ENCODE assay signal across 11 mouse cellular contexts in the genomic region with DNA sequence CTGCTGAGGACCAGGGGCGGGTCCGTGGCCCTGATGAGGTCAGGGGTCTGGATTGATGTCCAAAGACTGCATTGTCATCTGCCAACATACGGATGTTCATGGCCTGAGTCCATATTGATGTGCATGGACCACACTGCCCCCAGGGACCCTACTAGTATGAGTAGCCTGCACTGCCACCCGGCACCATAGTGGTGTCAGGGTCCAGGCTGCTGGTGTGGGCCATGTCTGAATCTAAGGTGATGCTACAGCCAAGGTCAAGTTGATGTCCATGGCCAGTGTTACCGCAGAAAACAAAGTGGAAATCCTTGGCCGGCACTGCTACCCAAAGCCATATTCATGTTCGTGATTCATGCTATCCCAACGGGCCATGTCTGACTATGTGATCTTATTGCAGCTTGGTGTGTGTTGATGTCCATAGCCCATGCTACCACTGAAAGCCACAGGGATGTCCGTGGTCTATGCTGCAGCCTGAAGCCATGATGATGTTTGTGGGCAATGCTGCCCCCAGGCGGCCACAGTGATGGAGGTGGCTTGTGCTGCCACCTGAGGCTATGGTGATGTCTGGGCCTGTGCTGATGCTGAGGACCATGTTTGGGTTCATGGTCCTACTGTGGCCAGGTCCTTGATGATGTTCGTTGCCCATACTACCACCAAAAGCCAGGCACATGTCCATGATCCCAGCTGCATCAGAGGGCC.
DNase-seq lines count a peak whose midpoint lies in the region; ATAC-seq and TF ChIP-seq lines count a peak whose summit lies in the region.
"Had no signal": no experiment of that assay in that cellular context is flagged by ENCODE, and none has a peak within 500 bp of the region (broad histone marks: within the 10 kb centered on the region; RNA-seq: fewer than 3 reads in every experiment).

No protein-coding gene starts in this region.

- H3K27me3 ChIP-seq in limb, embryonic 15.5 days: no peaks in the 10 kb centered on the region
- no peaks in the 10 kb centered on the region for H3K27me3 ChIP-seq in limb, embryonic 10.5 days (ENCODE audit: low read depth, poor library complexity, severe bottlenecking)
- H3K27me3 ChIP-seq in kidney, postnatal 0 days (ENCODE audit: insufficient read depth, low read length): no peaks in the 10 kb centered on the region
- H3K27me3 ChIP-seq: limb, embryonic 13.5 days had no signal

- H3K9ac ChIP-seq in limb, embryonic 15.5 days: no peak overlapping the region
- H3K9ac ChIP-seq in kidney, postnatal 0 days (ENCODE audit: low read depth, low read length): no peak overlapping the region
- H3K9ac ChIP-seq: limb, embryonic 13.5 days had no signal

- H3K4me1 ChIP-seq in limb, embryonic 15.5 days: no peaks in the 10 kb centered on the region
- H3K4me1 ChIP-seq in limb, embryonic 10.5 days: no peaks in the 10 kb centered on the region
- no peaks in the 10 kb centered on the region for H3K4me1 ChIP-seq in kidney, postnatal 0 days (replicated peaks; ENCODE audit: insufficient read depth, low read length)
- H3K4me1 ChIP-seq: forebrain, embryonic 10.5 days; limb, embryonic 13.5 days had no signal

- TF ChIP-seq CTCF in kidney, postnatal 0 days (IDR thresholded peaks at IDR 0.05; ENCODE audit: low read depth): peak; percentile 54

- H3K36me3 ChIP-seq in limb, embryonic 15.5 days: no peaks in the 10 kb centered on the region
- H3K36me3 ChIP-seq in limb, embryonic 10.5 days: no peaks in the 10 kb centered on the region
- no peaks in the 10 kb centered on the region for H3K36me3 ChIP-seq in kidney, postnatal 0 days (ENCODE audit: insufficient read depth, low read length)
- H3K36me3 ChIP-seq: forebrain, embryonic 10.5 days; limb, embryonic 13.5 days had no signal

- ATAC-seq in limb, embryonic 15.5 days (ENCODE audit: insufficient number of reproducible peaks, low FRiP score, low TSS enrichment, low read depth): 0 out of 2 replicates have a peak, but pooled peaks have one; percentile 40
- peak; percentile 52 for ATAC-seq in kidney, postnatal 0 days (replicated peaks; ENCODE audit: low FRiP score, low read depth)

- H3K4me2 ChIP-seq in limb, embryonic 15.5 days: no peak overlapping the region
- no peak overlapping the region for H3K4me2 ChIP-seq in kidney, postnatal 0 days (ENCODE audit: low read length)
- H3K4me2 ChIP-seq: limb, embryonic 13.5 days had no signal

- 83% methylated on average over 11 of the region's 11 CpGs for WGBS in limb, embryonic 15.5 days
- WGBS in limb, embryonic 10.5 days: 86% methylated on average over 11 of the region's 11 CpGs
- 84% methylated on average over 11 of the region's 11 CpGs for WGBS in kidney, postnatal 0 days

- peak; percentile 3 to 4 for DNase-seq in adrenal gland, postnatal 36 days
- DNase-seq in adrenal gland, adult 8-10 months: no peak
- no peak for DNase-seq in limb, embryonic 10.5 days (ENCODE audit: low spot score)
- DNase-seq in ES-CJ7 (ENCODE audit: low read depth, low spot score): peak; percentile 51
- no peak for DNase-seq in kidney, postnatal 0 days (ENCODE audit: low spot score)
- no peak for DNase-seq in gastrocnemius, postnatal 4 days (ENCODE audit: low spot score in 2 of 2)
- no peak for DNase-seq in left cerebral cortex, postnatal 10 days (ENCODE audit: extremely low spot score in 1 of 2, low spot score in 2 of 2)
- DNase-seq: heart, postnatal 14 days had no signal

- no peak overlapping the region for H3K27ac ChIP-seq in limb, embryonic 15.5 days
- no peak overlapping the region for H3K27ac ChIP-seq in limb, embryonic 10.5 days
- H3K27ac ChIP-seq in kidney, postnatal 0 days: no peak overlapping the region
- H3K27ac ChIP-seq: forebrain, embryonic 10.5 days; limb, embryonic 13.5 days had no signal

- intact Hi-C loops in left cerebral cortex, postnatal 10 days (cut with DNase I): no loop called here

- H3K9me3 ChIP-seq in limb, embryonic 15.5 days: no peaks in the 10 kb centered on the region
- H3K9me3 ChIP-seq in limb, embryonic 10.5 days (replicated peaks): no peaks in the 10 kb centered on the region
- no peaks in the 10 kb centered on the region for H3K9me3 ChIP-seq in kidney, postnatal 0 days (replicated peaks; ENCODE audit: low read length)
- H3K9me3 ChIP-seq: forebrain, embryonic 10.5 days; limb, embryonic 13.5 days had no signal

- H3K4me3 ChIP-seq in limb, embryonic 15.5 days: no peak overlapping the region
- H3K4me3 ChIP-seq in limb, embryonic 10.5 days: no peak overlapping the region
- H3K4me3 ChIP-seq in kidney, postnatal 0 days (replicated peaks; ENCODE audit: low read depth, low read length): no peak overlapping the region
- H3K4me3 ChIP-seq: forebrain, embryonic 10.5 days; limb, embryonic 13.5 days had no signal

Comparison
In these comparisons a context has a peak if more than half of its experiments do, and no peak if none do; other contexts are left out.
1. DNase-seq: peak in adrenal gland, postnatal 36 days (2 of 2) and ES-CJ7 (single experiment); none in adrenal gland, adult 8-10 months (single experiment), limb, embryonic 10.5 days (single experiment), kidney, postnatal 0 days (single experiment), gastrocnemius, postnatal 4 days (0 of 2) and left cerebral cortex, postnatal 10 days (0 of 2).